Mouse (Mus musculus): Measurements from ENCODE around the gene Aldh2.
"Not testable (repeated sequence)": the region's sequence is repeated elsewhere in the genome, so short reads cannot be mapped to it uniquely, and the experiment has no call there.

Aldh2 gene

DNA sequence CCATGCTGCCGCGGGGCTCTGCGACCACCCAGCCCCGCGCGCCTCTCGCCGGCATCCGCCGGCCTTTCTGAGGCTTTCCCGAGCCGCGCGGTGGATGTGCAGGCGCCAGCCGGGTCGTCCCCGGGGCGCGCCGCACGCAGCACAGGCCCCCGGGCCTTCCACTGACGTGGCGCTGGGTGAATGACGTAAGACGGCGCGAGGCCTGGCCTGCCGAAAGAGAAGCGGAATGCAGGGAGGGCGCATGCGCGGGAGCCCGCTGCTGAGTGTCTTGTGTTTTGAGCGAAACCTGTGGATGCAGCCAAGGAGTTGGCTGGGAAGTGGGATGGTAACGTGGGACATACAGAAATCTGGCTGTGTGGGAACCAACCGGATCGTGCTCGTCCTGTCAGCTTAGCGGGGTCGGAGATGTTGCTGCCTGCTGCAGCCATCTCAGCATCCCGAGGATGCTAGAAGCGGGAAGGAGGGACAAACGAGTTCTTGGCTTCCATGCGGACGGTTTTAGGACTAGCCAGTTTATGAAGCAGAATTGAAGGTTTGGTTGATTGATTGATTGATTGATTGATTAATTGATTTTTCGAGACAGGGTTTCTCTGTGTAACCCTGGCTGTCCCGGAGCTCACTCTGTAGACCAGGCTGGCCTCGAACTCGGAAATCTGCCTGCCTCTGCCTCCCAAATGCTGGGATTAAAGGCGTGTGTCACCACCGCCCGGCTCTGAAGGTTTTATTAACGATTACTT, 47.7 kb downstream of the Aldh2 start, which contains the start of gene Mapkapk5:
Mapkapk5 (minus strand) TSS at position 113 of the 737 bp plus-strand sequence.
- peak; percentile 98 for DNase-seq

GRCm38 (mm10) chr5:121544910-121545792, 48.5 kb downstream of the Aldh2 start, which contains the start of the genes Adam1a and Gm42878:
Gene Adam1a, minus strand, starts transcription at chr5:121545482.
Gene Gm42878, minus strand, starts transcription at chr5:121545482.
- DNase-seq, result peak; percentile 66

DNA sequence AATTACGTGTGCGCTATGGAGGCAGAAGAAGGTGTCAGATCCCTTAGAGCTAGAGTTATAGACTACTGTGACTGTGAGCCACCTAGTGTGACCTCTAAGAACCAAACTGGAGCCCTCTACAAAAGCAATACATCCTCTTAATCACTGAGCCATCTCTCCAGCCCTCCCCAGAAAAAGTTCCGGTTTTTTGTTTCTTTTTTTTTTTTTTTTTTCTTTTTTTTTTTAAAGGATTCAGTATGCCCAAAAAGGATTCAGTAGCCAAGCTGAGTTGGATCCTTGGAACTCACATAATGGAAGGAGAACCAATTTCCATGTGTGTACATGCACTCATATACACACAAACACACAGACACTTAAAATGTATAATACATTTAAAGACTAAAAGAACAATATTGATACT, 50.3 kb downstream of the Aldh2 start:
- DNase-seq, result no peak

GRCm38 (mm10) chr5:121541235-121541634, 52.4 kb downstream of the Aldh2 start:
- no peak for DNase-seq

DNA sequence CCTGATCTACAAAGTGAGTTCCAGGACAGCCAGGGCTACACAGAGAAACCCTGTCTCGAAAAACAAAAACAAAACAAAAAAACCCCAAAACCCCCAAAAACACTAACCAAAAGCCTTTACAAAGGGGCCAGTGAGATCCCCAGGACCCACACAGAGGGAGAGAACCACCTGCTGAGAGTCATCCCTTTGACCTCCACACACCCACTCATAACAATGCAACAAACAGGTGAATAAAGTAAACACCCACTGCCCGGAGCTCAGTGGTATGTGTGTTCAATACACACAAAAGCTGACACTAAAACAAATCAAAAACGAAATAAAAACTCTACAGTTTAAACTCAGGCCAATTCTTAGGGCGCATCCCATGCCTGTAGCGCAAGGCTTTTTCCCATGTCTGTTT, 53.6 kb downstream of the Aldh2 start:
- DNase-seq, result no peak

- DNase-seq, result no peak
Measured at GRCm38 (mm10) chr5:121537588-121537987, 56.0 kb downstream of the Aldh2 start.

GRCm38 (mm10) chr5:121536921-121537555, 56.6 kb downstream of the Aldh2 start:
- no peak for DNase-seq

DNA sequence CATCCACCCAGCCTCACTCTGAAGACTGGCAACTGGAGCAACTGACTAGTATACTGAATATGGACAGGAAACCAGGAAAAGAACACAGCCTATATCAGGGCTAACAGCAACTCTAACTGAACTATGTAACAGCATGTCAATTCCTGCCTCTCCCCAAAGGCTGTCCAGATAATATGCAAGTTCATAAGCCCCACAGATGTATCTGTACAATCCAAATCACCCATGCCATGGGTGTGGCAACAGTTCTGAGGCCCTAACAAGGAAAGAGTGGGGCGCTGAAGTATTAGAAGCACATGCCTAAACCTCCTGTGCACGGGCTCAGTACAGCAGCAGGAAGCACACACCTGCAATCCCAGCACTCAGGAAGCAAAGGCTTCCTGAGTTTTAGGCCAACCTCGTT, 58.5 kb downstream of the Aldh2 start:
- no peak for DNase-seq

- DNase-seq, result peak; percentile 31
Measured at GRCm38 (mm10) chr5:121534521-121534920, 59.1 kb downstream of the Aldh2 start.

GRCm38 (mm10) chr5:121526961-121527360, 66.7 kb downstream of the Aldh2 start:
- no peak for DNase-seq

GRCm38 (mm10) chr5:121526526-121526925, 67.1 kb downstream of the Aldh2 start:
- DNase-seq, result no peak

DNA sequence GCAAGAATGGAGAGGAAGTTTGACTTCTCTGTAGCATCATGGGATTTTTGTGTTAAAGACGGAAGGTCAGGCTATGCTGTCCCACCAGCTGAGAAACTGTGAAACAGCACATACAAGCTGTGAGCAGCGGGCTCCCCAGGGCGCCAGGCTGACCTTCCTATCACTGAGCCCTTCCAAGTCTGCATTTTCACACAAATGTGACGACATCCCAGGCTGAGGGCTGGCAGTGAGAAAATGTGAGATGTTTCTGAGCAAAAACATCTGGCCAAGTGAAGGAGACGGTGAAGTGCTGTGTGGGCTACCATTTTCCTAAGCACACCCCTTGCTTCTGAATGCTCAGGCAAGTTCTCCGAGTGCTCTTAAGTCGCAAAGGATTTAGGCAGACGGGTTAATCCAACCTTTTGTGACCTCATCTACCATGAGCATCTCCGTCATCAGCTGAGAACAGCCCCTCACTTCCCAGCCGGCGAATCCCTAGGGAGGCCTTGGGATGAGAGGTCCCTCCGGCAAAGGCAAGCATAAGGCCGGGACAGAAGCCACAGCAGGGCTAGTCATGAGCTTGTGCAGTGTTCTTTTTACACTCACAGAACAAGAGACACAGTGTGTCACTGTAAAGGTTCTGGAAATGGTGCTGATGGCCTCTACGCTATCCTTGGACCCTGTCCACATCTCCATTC, 67.7 kb downstream of the Aldh2 start:
- DNase-seq, result no peak

- DNase-seq, result not testable (repeated sequence)
Measured at GRCm38 (mm10) chr5:121519758-121520157, 73.9 kb downstream of the Aldh2 start.

GRCm38 (mm10) chr5:121518983-121519382, 74.6 kb downstream of the Aldh2 start:
- DNase-seq, result no peak
